Mouse (Mus musculus) heart, postnatal 14 days (tissue): Measurements from ENCODE around the gene Ccdc88b. TPM values are rescaled to one million over a fixed set of nuclear protein-coding genes. Genes with fewer than 3 reads are reported as not detected.

Experiments used
- DNase-seq, 2 experiments: peaks; one replicate each; pipeline ENCODE4 v3.0.0; 2021 to 2022
- intact Hi-C: fragments of 180-260 bp; cut with DNase I; formaldehyde crosslinking; loops from one replicate; pipeline ENCODE4 v1.15.1; 2025
- microRNA-seq, 2 experiments: library from miRNA; unstranded; fragments of <30 nt; microRNA quantifications; one replicate each; pipeline ENCODE4 v1.2.0; 2021 to 2022
- total RNA-seq, 2 experiments: library from RNA; stranded (reverse); gene quantifications; 2 replicates each; pipeline ENCODE4 v1.2.3; 2021

Ccdc88b gene
- total RNA-seq, 2 experiments from 2014 or later = 1.0 to 1.7 TPM

DNA sequence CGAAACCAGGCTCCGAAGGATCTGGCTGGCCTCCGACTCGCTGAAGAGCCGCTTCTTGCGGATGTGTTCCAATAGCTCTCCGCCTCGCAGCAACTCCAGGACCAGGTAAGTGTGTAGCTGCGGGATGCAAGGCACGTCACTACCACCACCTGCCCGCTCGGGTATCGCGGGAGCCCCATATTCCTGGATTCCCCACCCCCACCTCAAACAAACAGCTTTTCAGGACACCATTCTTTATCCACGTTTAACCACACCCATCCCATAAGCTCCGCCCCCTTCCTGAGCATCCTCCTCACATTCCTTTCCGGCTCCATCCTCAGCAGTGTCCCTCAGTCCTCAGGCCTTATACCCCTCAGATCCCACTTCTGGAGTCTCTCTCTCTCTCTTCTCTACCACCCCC, 26.7 kb downstream of the Ccdc88b start:
- intact Hi-C loops = no loop called here
- no peak for DNase-seq

DNA sequence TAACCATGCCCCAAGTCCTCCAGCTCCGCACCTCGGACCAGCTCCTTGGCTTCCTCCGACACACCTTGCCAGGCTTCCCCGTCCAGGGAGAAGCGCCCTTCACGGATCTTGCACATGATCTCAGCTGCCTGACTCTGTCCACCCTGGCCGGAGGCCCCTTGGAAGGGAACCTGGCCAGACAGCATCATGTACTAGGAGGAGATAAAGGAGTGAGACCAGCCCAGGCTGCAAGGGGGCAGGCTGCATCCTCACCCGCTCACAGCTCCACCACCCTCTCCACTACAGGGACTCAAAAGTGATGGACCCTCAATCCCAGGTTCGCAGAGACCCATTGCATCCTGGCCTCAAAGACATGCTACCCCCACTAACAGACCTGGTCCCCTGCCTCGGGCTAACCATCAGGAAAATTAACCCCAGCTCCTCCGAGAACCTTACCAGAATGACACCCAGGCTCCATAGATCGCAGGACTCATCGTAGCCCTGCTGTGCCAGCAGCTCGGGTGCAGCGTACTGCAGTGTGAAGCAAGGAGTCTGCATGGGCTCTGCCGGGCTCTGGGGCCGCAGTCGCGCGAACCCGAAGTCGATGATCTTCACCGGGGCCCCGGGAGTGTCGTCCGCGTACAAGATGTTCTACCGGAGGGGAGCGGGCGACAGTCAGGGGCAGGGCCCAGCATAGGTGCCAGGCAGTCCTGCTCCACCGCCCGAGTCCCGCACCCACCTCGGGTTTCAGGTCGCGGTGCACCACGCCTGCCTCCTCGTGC, 27.3 kb downstream of the Ccdc88b start:
- DNase-seq = no peak
- intact Hi-C loops = no loop called here

DNA sequence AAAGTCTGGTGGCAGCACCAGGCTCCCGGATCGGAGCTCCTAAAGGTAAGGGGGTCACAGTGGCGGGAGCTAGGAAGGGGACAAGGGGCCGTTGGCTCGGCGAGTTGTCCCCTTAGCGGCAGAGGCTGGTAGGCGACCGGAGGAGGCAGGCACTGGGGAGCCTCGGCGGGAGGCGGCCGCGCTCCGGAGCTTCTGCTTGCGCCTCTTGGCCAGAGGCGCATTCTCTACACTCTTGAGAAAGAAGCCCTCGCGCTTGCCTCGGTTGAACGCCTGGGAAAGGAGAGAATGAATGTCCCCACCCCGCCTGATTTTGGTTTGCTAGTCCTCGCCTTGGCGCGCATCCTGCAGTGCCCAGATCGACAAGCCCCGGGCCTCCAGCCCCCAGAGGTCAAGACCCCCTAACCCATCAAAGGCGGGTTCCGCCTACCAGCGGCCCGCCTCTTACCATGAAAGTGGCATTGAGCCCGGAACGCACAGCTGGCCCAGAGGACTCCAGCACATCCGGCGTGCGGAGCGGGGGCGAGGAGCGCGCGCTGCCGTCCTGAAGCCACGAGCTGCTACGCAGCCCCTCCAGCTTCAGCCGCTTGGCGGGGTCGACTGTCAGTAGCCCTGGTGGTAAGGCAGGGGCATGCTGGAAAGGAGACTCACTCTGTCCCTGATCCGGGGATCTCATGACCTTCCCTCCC, 28.0 kb downstream of the Ccdc88b start:
- DNase-seq = no peak
- intact Hi-C loops = no loop called here

DNA sequence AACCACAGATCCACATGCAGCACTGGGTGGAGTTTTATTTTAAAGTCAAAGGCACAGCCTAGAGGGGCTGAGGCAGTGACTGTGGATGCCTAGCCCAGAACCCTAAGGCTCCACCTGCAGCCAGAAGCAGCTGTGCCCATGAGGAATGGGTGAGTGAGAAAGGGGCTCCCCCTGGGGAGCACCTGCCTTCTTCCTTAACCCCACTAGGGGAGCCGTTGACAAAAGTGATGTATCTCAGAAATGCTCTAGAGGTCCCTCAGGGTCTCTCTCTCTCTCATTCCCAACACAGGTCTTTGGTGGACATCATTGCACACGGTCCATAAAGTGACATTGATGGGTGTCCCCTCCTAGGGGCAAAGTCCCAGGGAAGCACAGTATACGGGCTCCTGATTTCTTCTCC, 28.9 kb downstream of the Ccdc88b start:
- intact Hi-C loops = no loop called here
- DNase-seq = no peak

DNA sequence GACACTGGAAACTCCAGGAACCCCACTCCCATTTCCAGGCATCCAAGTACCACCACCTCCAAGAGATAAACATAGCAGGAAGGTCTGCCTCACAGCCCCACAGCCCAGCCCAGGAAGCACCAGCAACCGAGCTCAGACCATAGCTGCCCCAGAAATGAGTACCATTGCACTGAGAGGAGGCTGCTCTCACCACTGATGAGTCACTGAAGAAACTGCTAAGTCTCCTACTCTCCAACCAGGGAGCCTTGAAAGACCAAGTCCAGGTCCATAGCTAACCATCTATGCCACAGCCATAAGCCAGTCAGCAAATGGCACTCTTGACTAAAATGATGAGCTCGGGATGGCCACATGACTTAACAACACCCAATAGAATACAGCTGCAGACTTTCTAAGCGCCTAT, 31.4 kb downstream of the Ccdc88b start:
- no peak for DNase-seq
- intact Hi-C loops = no loop called here

DNA sequence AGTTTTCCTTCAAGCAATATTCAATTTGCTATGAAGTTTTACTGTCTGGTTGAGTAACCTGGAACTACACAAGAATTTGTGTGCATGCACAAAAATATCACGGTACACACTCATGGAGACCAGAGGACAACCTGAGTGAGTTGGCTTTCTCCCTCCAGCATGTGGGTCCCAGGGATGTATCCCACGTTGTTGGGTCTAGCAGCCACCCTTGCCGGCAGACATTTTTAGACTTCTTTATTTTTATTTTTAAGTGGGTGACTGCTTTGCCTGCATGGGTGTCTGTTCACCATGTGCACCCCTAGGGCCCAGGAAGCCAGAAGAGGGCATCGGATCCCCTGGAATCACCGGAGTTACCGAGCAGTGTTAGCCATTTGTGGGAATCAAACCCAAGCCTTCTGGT, 32.6 kb downstream of the Ccdc88b start:
- intact Hi-C loops = no loop called here
- no peak for DNase-seq

DNA sequence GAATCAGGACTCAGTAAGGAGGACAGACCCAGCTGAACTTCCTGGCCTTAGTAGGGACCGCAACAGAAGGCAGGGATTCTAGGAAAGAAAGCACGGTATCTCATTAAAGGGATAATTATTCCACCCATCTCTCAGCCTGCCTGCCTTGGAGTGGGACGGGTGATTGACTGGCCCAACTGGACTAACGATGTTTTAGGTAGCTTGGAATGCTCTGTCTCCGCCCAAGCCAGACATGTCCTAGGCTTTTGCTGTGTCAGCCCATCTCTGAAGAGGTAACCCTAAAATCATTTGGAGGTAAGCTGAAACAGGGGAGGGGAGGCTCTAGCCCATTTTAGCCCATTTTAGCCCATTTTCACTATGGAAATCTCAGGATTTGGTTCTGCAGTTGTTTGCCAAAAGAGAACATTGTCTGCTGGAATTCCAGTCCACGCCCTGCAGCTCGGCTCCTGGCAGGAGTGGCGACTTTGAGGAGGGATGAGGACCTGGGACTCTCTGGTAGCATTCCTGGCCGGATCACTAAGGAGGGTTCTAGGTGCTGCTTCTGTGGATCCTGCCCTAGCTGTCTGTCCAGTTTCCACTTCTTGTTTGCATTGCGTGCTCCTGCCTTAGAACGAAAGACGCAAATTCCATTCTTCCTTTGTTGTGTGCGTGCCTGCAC, 37.3 kb downstream of the Ccdc88b start:
- no peak for DNase-seq
- intact Hi-C loops = no loop called here

DNA sequence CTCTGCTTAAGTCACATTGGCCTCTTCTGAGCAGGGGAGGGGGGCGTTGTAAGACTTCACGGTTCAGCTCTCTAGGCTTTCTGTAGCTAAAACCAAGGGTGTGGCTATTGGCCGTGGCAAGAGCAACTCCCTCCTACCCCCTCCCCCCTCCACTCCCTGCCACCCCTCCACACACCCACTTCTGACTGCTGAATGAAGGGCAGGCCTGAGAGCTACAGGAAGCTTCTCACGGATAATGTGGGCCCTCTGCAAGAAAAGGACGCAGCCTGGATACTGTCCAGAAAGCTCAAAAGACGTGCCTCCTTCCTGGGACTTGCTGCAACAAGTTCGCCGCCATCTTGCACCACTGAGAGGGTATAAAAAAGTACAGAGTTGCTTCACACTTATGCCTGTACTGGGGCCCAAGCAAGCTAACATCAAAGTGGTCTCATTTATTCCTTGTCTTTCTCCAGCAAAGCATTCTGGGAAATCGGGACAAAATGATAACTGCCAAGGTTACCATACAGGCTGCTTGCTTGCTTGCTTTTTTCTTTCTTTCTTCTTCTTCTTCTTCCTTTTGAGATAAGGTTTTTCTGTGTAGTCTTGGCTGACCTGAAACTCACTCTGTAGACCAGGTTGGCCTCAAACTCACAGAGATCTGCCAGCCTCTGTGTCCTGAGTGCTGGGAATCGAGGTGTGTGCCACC, 38.7 kb downstream of the Ccdc88b start:
- no peak for DNase-seq
- intact Hi-C loops = no loop called here

DNA sequence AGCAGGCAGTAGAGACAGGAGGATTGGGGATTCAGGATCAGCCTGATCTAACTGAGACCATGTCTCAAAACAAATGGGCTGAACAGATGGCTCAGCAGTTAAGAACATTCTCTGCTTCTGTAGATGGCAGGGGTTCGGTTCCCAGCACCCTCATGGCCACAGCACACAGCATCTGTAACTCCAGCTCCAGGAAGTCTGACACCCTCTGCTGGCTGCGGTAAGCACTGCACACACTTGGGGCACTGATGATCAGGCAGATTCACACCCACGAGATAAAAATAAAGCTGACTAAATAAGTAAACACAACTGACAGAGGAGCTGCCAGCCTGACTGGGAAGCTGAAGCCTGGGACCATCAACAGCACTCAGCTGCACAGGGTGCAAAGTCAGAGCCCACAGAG, 43.1 kb downstream of the Ccdc88b start:
- intact Hi-C loops = no loop called here
- DNase-seq = no peak

DNA sequence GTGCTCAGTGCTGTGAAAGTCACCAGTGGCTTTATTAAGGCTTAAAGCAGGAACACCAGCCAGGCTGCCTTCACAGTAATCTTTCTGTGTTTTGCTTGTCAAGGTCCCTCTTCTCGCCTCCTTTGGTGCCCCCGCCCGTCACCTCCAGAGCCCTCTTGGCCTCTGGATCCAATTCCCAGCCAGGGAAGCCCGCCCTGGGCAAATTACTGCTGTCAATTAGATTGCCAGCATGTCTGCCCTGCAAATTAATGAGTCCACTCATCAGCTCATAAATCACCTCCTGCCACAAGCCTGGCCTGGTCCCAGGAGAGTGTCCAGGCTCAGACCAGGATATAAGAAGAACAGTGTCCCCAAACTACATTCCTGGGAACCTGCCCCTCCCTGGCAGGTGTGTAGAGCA, 43.6 kb downstream of the Ccdc88b start:
- intact Hi-C loops = no loop called here
- no peak for DNase-seq

Small RNA genes within 50 kb of the gene (microRNA-seq; reads per million reads assigned to microRNA genes)
- gene Mir5046 = 0 reads per million in 2 experiments

Other genes with a start within 250 kb of the Ccdc88b start
- gene Rps6ka4, start 17.6 kb downstream of the Ccdc88b start, total RNA-seq = 10 to 100 TPM; 14.8 to 18.2 TPM
- gene Trmt112, start 51.5 kb upstream of the Ccdc88b start, total RNA-seq = 10 to 100 TPM; 26.7 to 30.6 TPM
- gene Prdx5, start 51.9 kb upstream of the Ccdc88b start, total RNA-seq = 100 to 1,000 TPM; 595 to 603 TPM
- gene Esrra, start 63.6 kb upstream of the Ccdc88b start, total RNA-seq = 100 to 1,000 TPM; 128 to 136 TPM
- not detected for gene Catsperz, start 67.2 kb upstream of the Ccdc88b start, total RNA-seq
- gene Kcnk4, start 76.3 kb upstream of the Ccdc88b start, total RNA-seq = under 1 TPM in 1 of 2 experiments, not detected in 1; 0.26 TPM
- gene Bad, start 83.7 kb upstream of the Ccdc88b start, total RNA-seq = 10 to 100 TPM; 28.6 to 29.9 TPM
- 10 to 100 TPM; 34.1 to 40.0 TPM for gene Gpr137, start 84.3 kb upstream of the Ccdc88b start, total RNA-seq
- 100 to 1,000 TPM in 1 of 2 experiments, 10 to 100 TPM in 1; 89.8 to 120 TPM for gene Ppp1r14b, start 116.8 kb upstream of the Ccdc88b start, total RNA-seq
- 10 to 100 TPM; 16.2 to 16.8 TPM for gene Plcb3, start 118.3 kb upstream of the Ccdc88b start, total RNA-seq
- gene Fkbp2, start 122.3 kb upstream of the Ccdc88b start, total RNA-seq = 10 to 100 TPM; 13.6 to 14.2 TPM
- 100 to 1,000 TPM; 307 to 309 TPM for gene Vegfb, start 129.4 kb upstream of the Ccdc88b start, total RNA-seq
- 10 to 100 TPM; 54.8 to 62.7 TPM for gene Dnajc4, start 134.4 kb upstream of the Ccdc88b start, total RNA-seq
- 10 to 100 TPM; 24.8 to 26.1 TPM for gene Nudt22, start 137.9 kb upstream of the Ccdc88b start, total RNA-seq
- 10 to 100 TPM; 18.7 to 20.1 TPM for gene Trpt1, start 137.9 kb upstream of the Ccdc88b start, total RNA-seq
- gene Fermt3, start 161.3 kb upstream of the Ccdc88b start, total RNA-seq = 10 to 100 TPM in 1 of 2 experiments, 1 to 10 TPM in 1; 6.1 to 10.7 TPM
- 100 to 1,000 TPM in 1 of 2 experiments, 10 to 100 TPM in 1; 84.1 to 107 TPM for gene Stip1, start 181.8 kb upstream of the Ccdc88b start, total RNA-seq
- 100 to 1,000 TPM; 181 to 186 TPM for gene Macrod1, start 198.6 kb upstream of the Ccdc88b start, total RNA-seq
- gene Flrt1, start 247.5 kb upstream of the Ccdc88b start, total RNA-seq = 1 to 10 TPM in 1 of 2 experiments, under 1 TPM in 1; 0.98 to 1.0 TPM